Mouse (Mus musculus): ENCODE measurements at regions not wholly inside any gene's neighbourhood (a gene's known extent, or its start where the extent isn't known, plus 50 kb on each side); places are given as distances from the start of the nearest gene placed in this dataset.

DNA sequence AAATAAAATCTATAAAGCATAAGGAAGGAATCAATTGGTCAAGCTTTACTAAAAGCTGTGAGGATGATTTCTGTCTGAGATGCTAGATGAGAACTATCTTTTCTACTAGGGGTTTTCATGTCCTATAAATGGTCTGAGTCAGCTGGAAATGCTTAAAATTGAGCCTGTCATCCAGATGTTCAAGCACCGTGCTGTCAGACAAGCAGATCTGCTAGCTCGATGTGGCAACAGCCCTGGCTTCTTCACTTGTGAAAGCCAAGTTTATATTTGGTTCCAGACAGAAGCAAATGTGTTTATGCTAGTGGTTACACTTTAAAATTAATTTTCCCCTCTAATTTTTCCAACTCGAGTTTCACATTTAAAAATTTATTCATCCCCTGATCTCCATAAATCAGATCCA, 311.7 kb downstream of the Actr3 start:
- no peak for DNase-seq

DNA sequence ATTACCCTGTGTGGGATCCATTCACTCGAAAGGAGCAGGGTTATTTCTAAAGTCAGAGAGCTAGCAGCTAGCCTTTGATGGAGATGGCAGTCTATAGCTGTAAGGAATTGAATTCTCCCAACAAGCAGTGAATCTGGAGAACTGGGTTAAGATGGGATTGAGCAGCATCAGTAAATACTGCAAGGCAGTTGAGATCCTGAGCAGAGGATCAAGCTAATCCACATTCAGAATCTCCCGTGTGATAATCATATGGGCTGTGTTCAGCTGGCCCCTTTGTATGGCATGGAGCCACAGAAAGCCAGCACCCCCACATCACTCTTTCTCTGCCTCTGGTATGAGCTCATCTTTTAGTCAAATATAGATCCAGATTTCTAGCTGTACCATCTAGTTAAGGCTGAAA, 334.9 kb downstream of the Actr3 start:
- DNase-seq, result no peak

DNA sequence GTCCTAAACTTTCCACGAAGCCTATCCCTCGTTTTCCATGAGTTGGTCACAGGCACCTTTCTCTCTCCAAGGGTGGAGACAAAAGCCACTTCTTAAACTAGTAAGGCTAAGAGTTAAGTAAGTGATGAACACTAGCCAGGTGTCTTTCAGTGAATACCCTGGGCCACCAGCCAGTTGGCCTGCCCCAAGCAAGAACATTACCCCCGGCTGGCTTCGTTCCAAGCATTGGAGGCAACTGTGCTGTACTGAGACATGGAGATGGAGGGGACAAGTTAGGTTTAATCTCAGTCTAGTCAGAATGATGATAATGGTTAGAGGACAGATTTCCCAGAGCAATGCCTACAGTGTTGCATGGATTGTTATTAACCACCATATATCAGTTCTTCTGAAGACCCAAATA, 350.6 kb downstream of the Actr3 start:
- no peak for DNase-seq

DNA sequence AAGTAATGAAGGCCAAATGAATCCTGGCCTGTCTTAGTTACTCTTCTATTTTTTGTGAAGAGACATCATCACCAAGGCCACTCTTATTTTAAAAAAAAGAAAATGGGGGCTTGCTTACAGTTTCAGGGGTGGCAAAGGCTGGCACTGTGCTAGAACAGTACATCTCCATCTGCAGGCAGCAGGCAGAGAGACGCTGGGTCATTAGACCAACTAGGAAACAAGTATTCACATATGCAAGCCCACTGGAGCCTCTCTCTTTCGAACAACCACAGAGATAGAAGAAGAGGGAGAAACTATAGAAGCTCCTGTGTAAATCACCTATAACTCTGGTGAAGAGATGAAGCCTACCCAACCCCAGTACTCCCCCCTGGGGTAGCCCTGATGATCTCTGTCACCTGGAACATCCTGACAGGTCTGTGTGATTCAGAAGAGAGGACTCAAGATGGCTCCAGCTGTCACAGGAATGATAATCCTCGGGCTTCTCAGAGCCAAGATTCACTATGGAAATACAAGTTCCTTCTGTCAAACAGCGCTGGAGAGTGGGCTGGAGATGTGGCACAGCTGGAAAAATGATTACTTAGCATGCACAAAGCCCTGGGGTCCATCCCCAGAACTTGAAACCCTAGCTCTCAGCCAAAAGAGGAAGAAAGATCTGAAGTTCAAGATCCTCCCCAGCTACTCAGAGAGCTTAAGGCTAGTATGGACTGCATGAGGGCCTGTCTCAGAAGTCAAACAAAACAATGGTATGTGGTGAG, 395.8 kb downstream of the Actr3 start:
- peak; percentile 5 to 30 for DNase-seq

DNA sequence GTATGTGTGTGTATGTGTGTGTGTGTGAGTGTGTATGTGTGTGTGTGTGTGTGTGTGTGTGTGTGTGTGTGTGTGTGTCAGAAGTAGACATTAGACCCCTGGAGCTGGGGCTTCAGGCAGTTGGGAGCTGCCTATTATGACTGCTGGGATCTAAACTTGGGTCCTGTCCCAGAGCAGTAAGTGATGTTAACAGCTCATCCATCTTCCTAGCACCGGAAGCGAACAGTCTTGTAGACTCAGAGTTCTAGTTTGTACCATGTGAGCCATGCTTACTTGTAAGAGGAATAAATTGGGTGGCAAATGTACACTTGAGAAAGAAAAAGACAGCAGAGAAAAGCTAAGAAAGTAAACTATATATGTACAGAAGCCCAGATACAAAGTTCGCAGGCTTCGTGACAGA, 422.2 kb downstream of the Actr3 start:
- peak; percentile 42 to 48 for DNase-seq

DNA sequence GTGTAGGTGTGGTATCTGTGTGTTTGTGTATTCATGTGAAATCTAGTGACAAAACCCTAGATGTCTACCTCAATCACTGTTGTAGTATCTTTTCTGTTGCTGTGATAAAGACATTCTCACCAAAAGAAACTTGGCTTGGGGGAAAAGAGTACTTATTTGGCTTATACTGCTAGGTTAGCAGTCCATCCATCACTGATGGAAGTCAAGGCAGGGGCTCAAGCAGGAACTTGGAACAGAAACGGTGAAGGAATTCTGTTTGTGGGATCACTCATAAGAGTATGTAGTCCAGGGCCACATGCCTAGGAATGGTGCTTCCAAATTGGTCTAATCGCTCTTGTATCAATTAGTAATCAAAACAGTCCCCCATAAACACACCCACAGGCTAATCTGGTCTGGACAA, 423.6 kb downstream of the Actr3 start:
- DNase-seq, result no peak

DNA sequence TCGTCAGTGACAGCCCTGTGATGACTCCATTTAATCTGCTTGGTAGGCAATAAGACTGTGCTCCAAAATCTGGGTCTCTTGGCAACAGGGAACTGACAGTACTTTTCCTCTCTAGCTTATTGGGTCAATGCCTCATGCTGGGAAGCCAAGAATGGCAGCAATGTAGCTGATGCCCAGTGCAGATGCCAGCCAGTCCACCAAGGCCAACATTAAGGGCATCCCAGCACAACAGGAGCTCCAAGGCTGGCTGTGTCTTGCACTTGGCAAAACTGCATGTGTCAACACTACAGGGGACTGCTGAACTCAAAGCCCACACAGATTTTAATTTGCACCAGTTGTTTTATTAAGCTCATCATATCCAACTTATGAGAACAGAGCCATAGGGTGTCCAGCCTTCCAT, 437.9 kb downstream of the Actr3 start:
- no peak for DNase-seq

DNA sequence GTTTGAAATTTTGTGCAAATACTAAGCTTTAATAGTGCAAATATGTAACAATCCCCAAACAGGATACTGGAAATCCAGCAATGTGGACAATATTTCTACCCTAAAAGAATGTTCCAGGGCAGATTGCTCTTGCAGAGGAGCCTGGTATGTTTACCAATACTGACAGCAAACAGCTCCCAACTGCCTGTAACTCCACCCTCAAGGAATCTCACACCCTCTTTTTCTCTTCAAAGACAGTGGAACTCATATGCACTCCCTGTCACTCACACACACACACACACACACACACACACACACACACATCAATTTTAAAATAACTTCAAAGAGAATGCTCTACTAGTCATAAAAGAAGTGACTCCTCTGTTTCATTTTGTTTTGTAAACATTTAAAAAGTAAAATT, 484.7 kb downstream of the Actr3 start:
- no peak for DNase-seq

DNA sequence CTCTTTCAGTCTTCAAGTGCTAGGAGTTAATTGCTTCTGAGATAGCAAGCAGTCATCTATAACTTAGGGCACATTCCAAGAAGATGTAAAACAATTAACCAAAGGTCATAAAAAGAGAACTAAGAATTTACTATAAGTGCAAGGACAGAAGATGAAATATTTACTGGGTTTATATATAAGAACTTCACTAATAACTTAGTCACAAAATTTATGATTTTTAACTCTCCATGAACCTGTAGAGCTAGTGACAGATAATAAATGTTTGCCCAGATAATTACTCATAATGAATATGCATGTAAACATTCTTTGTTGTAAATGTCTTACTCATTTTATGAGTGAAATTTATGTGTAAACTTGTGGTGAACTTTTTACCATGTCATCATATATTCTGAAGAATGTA, 531.2 kb downstream of the Actr3 start:
- DNase-seq, result no peak

DNA sequence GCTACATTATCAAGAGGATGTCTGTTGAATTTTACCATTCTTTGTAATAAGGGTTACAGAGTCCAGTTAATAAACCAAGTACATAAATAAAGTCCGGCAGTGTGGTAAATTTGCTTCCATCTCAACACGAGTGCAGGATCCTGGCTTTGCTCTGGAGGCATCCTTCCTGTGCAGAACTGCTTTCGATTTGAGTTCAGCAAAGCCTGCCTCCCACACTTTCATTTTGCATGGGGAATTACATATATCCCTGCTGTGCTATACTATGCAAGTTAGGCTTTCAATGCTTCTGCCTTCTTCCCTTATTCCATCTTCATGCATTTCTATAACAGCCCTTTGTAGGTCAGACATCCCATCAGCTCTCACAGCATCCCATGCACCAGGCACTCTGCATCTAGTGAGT, 564.4 kb downstream of the Actr3 start:
- DNase-seq, result no peak

DNA sequence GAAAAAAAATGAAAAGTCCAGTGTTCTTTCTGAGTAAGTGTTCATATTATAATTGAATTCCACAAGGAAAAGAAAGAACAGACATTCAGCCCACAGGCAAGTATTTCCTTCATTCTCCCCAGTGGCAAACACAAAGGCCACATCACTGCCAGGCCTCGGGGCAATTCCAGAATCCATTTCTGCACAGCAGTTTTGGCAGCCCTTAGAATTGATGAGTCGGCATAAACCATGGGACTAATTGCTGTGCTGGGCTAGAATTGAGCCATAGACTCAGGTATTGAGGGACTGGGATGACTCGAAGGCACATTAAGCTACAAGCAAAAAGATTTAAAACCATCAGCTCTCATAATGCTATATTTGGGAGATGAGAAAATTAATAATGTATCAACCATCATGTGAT, 569.3 kb downstream of the Actr3 start:
- no peak for DNase-seq

DNA sequence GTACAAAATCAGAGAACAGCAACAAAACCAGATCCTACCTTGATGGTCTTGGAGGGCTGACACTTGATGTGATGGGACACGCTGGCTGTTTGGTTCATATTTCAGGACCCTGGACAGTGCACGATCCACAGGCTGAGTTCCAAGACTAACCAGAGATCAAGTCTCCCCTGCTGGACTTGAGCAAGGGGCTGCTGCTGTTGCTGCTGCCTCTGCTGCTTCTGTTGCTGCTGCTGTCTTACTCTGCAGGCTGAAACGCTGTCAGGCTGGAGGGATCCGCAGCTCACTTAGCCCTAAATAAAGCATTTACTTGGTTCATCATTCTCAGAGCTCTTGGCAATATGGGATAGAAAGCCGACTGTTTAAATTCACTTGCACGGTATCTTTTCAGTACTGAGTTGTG, 589.8 kb downstream of the Actr3 start:
- DNase-seq, result peak; percentile 19

DNA sequence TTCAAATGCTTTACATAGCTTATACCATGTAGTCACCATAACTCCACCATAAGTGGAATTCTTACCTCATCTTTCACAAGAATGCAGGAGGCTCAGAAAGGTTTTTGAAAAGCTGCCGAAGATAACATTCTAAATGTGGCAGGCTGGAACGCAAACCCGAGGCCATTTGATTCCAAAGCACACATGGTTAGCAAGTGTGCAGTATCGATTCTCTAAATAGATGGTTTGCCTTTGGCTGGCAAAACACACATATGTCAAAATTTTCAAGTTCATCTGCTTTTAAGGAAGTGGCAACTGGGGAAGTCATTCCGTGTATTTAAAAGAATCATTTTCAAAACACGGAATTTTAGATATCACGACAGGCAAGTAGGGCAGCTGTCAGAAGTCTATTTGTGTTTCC, 609.8 kb downstream of the Actr3 start:
- DNase-seq, result no peak

DNA sequence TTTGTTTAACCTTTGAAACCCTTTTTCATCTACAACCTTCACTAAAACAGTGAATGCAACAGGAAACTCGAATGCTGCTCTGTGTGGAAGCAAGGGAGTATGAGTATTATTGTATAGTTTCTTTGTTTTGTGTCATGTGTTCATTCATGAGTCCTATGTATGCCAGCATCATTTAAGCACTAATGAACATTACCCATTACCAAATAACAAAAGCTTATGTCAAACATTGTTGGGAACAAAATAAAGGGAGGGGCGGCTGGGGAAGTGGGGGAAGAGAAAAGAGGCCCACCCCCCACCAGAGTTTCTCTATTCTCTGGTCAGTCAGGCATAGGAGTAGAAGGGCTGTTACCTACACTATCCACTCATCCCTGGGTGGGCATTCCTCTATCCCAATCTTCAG, 642.5 kb downstream of the Actr3 start:
- no peak for DNase-seq

DNA sequence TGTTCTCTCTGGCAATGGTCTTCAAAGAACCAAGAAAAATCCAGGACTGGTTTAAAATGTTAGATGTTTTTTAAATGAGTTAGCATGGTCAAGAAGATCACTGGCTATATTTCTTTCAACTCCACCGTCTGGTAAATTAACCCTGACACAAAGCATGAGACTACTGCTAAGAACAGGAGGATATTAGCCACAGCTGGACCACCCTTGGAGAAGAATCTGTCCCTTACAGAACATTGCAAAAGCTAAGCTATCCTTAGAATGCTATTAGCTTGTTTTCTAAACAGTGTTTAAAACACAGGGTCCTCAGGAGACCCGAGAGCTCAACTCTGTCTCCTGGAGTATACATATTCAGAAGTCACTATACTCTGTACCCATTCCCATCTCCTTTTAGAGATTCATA, 644.9 kb downstream of the Actr3 start:
- DNase-seq, result no peak

DNA sequence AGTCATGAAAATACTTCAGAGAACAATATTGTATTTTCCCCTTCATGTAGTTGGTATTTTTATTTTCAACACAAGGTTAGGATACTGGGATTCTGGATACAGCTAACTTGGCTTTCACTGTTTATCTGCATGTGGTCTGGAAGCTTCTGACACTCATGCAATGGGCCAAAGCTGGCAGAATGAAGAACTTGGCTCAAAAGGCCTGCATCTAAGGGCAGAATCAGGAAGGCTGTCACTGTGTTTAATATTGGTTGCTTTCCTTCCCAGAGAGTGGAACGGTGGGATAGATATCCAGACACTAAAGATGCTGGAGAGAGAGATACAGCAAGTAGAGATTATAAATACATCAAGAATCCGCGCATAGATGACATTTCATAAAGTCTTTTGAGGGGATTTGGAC, 645.4 kb downstream of the Actr3 start:
- no peak for DNase-seq

DNA sequence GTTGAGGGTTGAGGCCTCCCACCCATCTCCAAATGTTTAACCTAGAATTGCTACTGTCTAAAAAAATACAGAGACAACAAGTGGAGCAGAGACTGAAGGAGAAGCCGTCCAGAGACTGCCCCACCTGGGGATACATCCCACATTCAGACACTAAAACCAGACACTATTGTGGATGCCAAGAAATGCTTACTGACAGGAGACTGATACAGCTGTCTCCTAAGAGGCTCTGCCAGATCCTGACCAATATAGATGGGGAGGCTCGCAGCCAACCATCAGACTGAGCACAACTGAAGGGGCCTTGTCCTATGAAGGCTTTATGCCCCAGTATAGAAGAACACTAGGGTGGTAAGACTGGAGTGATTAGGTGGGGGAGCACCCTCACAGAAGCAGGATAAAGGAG, 652.5 kb downstream of the Actr3 start:
- no peak for DNase-seq

DNA sequence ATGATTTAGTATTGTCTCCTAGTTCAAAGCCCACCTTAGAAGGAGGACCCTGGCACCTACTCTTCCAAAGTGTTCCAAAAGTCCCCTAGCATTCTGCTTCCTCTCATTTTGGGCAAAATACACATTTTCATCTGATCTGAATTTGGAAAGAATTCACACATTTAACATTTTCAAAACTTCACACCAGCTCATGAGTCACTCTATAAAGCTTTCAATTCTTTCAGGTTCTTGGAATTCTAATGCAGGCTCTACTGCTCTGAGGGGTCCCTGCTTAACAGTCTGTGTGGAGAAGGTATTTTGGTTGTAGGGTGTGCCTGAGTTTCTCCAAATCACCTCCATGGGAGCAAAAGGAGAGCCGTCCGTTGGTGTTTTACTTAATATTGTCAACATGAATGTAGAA, 657.8 kb downstream of the Actr3 start:
- no peak for DNase-seq

DNA sequence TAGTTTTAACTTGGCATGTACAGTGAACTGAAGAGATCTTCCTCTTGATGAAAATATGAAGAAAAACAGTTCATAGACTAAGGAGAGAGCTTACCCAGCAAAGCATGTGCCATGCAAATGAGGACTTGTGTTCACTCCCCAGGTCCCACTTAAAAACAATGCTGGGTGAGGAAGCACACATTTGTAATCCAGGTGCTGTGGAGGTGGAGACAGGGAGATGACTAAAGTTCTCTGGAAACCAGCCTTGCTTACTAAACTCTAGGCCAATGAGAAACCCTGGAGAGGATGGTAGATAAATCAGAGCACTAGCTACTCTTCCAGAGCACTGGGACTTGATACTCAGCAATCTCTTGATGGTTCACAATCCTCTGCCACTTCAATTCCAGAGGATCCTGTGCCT, 678.8 kb downstream of the Actr3 start:
- DNase-seq, result no peak

DNA sequence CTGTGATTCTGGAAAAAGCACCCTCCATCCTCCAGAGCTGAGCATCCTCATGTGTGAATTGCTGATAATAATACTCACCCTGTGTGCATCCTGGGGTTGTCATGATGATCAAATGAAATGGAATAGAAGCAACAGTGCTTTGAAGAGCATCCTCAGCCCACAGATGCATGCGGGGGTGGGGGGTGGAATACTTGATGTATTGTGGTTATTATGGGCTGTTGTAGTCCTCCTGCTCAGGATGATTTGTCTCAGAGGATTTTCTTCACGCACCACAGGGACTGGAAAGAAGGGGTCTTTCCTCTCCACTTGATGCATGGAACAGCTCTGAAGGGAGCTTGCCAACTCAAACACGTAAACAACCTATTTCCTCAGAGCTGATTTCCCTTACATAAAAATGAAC, 694.4 kb upstream of the Dpp10 start:
- DNase-seq, result no peak

DNA sequence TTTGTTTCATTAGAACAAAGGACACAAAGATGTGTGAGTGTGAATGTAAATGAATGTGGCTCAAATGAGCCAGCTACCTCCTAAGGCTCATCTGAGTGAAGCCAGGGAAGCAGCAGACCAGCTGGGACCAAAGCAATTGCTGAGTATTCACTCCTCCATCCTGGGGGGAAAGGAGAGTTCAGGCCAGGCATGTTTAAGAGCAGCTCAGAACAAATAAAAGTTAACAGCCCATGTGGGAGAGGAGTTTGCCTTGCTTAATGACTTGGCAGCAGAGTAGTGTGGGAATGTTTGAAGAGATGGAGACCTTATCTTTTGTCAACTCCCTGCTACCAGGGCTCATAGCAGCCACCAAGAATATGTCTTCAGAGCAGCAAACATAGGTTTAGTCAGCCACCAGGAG, 685.0 kb upstream of the Dpp10 start:
- no peak for DNase-seq

DNA sequence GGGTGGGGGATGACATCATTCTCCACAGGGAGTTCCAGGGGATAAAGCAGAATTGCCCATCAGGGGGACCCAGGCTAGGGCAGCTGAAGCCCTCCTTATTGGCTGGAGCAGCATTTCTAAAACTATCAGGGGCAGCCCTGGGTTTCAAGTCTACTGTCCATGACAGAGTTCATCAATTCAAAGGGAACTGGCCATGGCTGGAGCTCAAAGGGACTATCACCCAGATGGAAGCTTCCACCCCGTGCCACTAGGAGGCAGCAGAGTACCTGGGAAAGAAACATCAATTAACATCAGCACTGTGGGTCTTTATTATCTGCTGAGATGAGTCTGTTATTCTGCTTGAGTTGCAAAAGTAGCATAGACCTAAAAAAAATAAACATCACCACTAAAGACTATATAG, 672.7 kb upstream of the Dpp10 start:
- DNase-seq, result peak; percentile 30 to 58

DNA sequence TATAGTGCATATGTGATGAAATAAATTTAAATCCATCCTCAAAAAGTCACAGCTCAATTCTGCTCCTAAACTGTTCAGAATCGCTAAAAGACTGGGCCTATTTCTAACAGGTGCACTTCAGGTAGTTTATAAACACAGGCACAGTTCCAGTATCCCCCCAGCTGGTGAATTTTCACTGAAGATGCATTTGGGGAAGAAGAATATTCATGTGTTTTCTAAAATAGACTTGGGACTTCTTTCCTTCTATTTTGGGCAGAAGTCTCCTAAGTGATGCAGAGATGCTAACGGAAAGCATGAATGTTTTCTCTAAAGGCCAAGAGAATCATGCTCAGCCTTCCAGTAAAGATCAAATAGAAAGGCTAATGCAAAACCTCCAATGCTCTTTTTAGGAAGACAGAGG, 660.9 kb upstream of the Dpp10 start:
- no peak for DNase-seq

DNA sequence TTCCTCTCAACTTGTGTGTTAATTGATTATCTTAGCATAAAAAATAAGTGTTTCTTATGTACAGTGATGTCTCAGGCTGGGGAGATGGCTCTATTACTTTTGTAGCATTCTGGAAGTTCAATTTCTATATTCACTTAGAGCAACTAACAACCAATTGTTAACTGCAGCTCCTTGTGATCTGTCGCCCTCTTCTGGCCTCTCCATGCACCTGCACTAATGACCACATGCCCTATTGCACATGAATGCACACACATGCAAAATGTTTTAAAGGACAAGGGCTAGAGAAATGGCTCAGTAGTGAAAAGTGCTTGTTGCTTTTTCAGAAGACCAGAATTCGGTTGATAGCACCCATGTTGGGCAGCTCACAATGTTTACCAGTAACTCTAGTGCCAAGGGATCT, 629.1 kb upstream of the Dpp10 start:
- DNase-seq, result no peak

DNA sequence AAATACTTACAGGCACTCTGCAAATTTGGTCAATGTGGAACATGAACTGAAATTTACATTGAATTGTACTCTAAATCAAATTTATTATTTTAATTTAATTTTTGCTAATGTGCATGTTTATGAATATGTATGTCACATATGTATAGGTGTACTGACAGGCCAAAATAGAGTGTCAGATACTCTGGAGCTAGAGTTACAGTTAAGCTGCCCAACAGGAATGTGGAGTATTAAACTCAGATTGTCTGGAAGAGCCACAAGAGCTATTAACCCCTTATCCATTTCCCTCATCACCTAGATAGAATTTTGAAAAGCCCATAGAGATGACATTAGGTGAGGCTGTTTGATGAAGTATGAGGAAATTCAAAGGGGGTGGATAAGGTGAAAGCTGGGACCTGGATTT, 607.5 kb upstream of the Dpp10 start:
- no peak for DNase-seq
